Mouse (Mus musculus) neural tube, embryonic 12.5 days (tissue): Measurements from ENCODE around the gene Kcnj4. TPM values are rescaled to one million over a fixed set of nuclear protein-coding genes. Genes with fewer than 3 reads are reported as not detected.

ENCODE experiments used
- ATAC-seq: fragments of 200-750 bp; cut with Nextera tagmentation; 2 replicates; pipeline ENCODE4 v1.8.0; 2017; ENCODE audit warnings: low read depth, mild to moderate bottlenecking, moderate TSS enrichment, moderate library complexity; ENCODE audit not compliant: low FRiP score
- H3K27ac ChIP-seq: fragments of 300-500 bp; sonication (generic); 2 replicates; pipeline ENCODE4 v1.5.1; 2016
- H3K27me3 ChIP-seq: fragments of 300-500 bp; sonication (generic); replicated peaks from 2 replicates; pipeline ENCODE4 v1.6.1; 2016; ENCODE audit warnings: mild to moderate bottlenecking
- H3K36me3 ChIP-seq: fragments of 300-500 bp; sonication (generic); 2 replicates; pipeline ENCODE4 v1.6.1; 2016; ENCODE audit warnings: mild to moderate bottlenecking
- H3K4me1 ChIP-seq: fragments of 300-500 bp; sonication (generic); 2 replicates; pipeline ENCODE4 v1.6.1; 2016
- H3K4me2 ChIP-seq: fragments of 300-500 bp; sonication (generic); replicated peaks from 2 replicates; pipeline ENCODE4 v1.6.1; 2016; ENCODE audit warnings: mild to moderate bottlenecking
- H3K4me3 ChIP-seq: fragments of 300-500 bp; sonication (generic); 2 replicates; pipeline ENCODE4 v1.5.1; 2016
- H3K9ac ChIP-seq: fragments of 300-500 bp; sonication (generic); 2 replicates; pipeline ENCODE4 v1.6.1; 2016; ENCODE audit warnings: mild to moderate bottlenecking
- H3K9me3 ChIP-seq: fragments of 300-500 bp; sonication (generic); 2 replicates; pipeline ENCODE4 v1.6.1; 2016; ENCODE audit warnings: mild to moderate bottlenecking
- WGBS: fragments of 180-500 bp; shearing (Covaris S2); methylation state at CpG from one replicate; pipeline ENCODE4 v1.1.7; 2016; 5-methylcytosine and 5-hydroxymethylcytosine counted together
- polyA plus RNA-seq: library from polyadenylated mRNA; unstranded; fragments of >200 nt; fragmentation: Nextera tagmentation; extraction: Ambion mirVana; gene quantifications from 2 replicates; pipeline ENCODE4 v1.2.1, GENCODE M21; 2016

The Kcnj4 gene
- polyA plus RNA-seq: not detected in 2 replicates

- H3K4me1 ChIP-seq: peaks cover 22% of the 10 kb centered on the region
- peak within 1 kb of the TSS; percentile 52 for H3K4me3 ChIP-seq
- peak within 1 kb of the TSS; percentile 99 for H3K4me2 ChIP-seq
- no peak within 1 kb of the TSS for H3K27ac ChIP-seq
- H3K9ac ChIP-seq: peak within 1 kb of the TSS; percentile 64
- under 1% methylated on average over 60 of the region's 60 CpGs for WGBS
- no peak for ATAC-seq
- no peaks in the 10 kb centered on the region for H3K36me3 ChIP-seq
- H3K27me3 ChIP-seq: peaks cover 84% of the 10 kb centered on the region
- no peaks in the 10 kb centered on the region for H3K9me3 ChIP-seq
These were observed at the start of gene Kcnj4 for GRCm38 (mm10) chr15:79504707-79505452. TSS of gene Kcnj4 (minus strand) at chr15:79505241.

DNA sequence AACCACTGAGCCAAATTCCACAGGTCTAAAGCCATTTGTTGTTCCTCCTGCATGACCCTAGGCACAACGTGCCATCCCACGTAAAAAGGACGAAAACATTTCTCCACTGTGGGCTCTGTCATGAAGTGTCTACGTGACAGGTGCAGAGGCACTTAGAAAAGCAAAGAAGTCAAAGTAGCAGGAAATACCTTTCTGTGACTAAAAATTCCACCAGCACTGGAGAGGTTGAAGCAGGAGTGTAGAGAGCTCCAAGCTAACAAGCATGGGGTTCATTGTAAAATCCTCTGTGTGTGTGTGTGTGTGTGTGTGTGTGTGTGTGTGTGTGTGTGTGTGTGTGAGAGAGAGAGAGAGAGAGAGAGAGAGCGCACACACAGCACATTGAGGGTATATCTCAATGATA, 47.5 kb upstream of the Kcnj4 start:
- Histone ChIP-seq H3K4me1 (no peaks in the 10 kb centered on the region), H3K4me3 (no peak overlapping the region), H3K27ac (no peak overlapping the region), H3K4me2 (no peak overlapping the region), H3K9me3 (no peaks in the 10 kb centered on the region), H3K27me3 (no peaks in the 10 kb centered on the region), H3K36me3 (no peaks in the 10 kb centered on the region), H3K9ac (no peak overlapping the region)
- no peak for ATAC-seq
- 83% methylated on average over 5 of the region's 5 CpGs for WGBS

DNA sequence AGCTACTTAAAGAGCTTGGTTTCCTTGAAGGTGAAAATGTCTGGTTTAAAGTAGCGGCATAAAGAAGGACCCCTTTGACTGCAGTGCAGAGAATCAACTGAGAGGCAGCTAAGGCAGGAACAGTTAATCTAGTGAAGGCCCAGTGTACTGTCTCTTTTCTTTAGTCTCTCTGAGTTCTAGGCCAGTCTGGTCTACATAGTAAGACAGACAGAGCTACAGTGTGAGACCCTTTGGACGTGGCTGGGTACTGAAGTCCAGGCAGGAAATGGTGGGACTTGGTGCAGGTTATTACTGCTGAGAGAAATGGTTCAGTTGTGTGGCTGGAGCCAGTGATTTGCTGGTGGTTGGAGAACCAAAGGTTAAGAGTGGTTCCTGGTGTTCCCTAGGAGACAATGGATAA, 43.2 kb upstream of the Kcnj4 start:
- 96% methylated on average over 2 of the region's 2 CpGs for WGBS
- Histone ChIP-seq H3K4me2 (no peak overlapping the region), H3K9me3 (no peaks in the 10 kb centered on the region), H3K27me3 (no peaks in the 10 kb centered on the region), H3K9ac (no peak overlapping the region), H3K27ac (no peak overlapping the region), H3K36me3 (peaks cover 11% of the 10 kb centered on the region), H3K4me1 (peaks cover 21% of the 10 kb centered on the region), H3K4me3 (no peak overlapping the region)
- ATAC-seq: no peak

DNA sequence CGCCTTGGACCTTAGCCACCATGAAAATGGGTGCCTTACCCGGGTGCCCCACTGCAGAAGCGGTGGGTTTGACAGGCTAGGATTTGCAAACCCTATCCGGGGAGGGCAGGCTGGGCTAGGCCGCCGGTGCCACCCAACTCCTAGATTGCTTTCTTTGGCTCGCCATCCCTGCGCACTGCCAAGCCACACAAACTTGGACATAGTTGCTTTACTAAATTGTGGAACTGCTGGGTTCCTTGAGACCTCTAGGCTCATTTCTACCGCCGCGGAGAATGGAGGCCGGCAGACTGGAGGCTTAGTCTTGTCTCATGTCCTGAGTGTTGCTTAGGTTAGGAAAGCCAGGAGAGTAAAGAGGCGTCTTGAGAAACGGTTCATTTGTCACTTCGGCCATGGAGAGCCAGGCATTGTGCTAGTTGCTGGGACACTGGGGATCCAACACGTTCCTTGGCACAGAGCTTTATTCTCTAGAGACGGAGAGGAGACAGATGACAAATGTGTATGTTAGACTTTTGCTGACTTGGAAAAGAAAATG, 42.3 kb upstream of the Kcnj4 start:
- ATAC-seq: no peak
- WGBS: 79% methylated on average over 17 of the region's 17 CpGs
- peak overlapping the region; percentile 56; the same call in 1 of the 2 replicates for H3K9ac ChIP-seq

DNA sequence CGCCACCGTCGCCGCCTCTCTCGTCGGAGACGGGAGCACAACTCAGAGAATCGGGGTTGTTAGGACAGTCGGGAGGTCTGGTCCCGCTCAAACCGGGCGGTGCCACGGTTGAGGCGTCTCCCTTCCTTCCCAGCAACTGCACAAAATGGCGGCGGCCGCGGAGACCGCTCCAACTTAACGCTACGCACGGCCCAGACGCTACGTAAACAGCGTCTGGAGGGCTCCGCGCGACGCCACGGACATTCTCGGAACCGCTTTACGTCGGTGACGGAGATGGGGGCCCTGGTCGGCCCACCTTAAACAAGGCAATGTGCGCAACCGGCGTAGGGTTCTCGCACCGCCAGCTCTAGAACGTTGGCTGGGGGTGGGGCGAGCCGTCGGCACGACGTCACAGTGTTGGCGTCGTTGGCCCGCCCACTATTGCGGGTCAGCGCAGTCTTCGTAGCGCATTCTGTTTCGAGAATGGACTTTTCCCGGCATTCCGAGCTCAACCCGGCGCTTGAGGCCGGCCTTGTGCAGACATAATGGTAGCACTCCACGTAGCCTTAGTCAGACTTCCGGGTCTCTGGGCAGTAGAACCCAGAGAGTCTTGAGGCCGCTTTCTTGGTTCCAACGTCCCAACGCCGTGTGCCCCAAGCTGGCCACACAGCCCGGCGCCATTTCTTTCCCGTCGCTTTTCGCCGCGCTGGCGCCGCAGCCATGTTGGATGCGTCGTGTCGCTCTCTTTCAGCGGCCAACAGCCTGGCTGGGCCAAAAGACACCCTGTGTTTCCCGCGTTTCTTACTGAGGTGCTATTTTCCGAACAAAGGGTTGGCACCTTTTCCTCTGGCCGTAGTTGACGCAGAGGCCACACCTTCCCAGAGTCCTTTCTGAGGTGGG, 41.6 kb upstream of the Kcnj4 start, which contains the start of gene Ddx17:
Gene Ddx17 (minus strand): TSS at position 332 of the 879 bp plus-strand sequence.
- peak within 1 kb of the TSS; percentile 89 for H3K4me2 ChIP-seq
- no peaks in the 10 kb centered on the region for H3K27me3 ChIP-seq
- peaks cover 22% of the 10 kb centered on the region for H3K4me1 ChIP-seq
- peak; percentile 98 for ATAC-seq
- H3K4me3 ChIP-seq: peak within 1 kb of the TSS; percentile 87
- H3K9me3 ChIP-seq: no peaks in the 10 kb centered on the region
- H3K9ac ChIP-seq: peak within 1 kb of the TSS; percentile 94
- H3K36me3 ChIP-seq: peaks cover 27% of the 10 kb centered on the region
- 2% methylated on average over 84 of the region's 84 CpGs for WGBS
- H3K27ac ChIP-seq: peak within 1 kb of the TSS; percentile 96

More for the DNA sequence above, 42.3 kb upstream of the Kcnj4 start:
- H3K4me1 ChIP-seq: peaks cover 22% of the 10 kb centered on the region
- H3K36me3 ChIP-seq: peaks cover 20% of the 10 kb centered on the region
- peak overlapping the region; percentile 89 for H3K4me2 ChIP-seq
- peak overlapping the region; percentile 93 for H3K27ac ChIP-seq
- peak overlapping the region; percentile 87 for H3K4me3 ChIP-seq
- no peaks in the 10 kb centered on the region for H3K9me3 ChIP-seq
- no peaks in the 10 kb centered on the region for H3K27me3 ChIP-seq

- H3K36me3 ChIP-seq: peaks cover 34% of the 10 kb centered on the region
- under 1% methylated on average over 49 of the region's 52 CpGs for WGBS
- H3K9ac ChIP-seq: peak overlapping the region; percentile 94
- H3K27me3 ChIP-seq: no peaks in the 10 kb centered on the region
- H3K4me2 ChIP-seq: peak overlapping the region; percentile 89
- ATAC-seq: peak; percentile 83
- peak overlapping the region; percentile 96 for H3K27ac ChIP-seq
- H3K4me1 ChIP-seq: peaks cover 22% of the 10 kb centered on the region
- no peaks in the 10 kb centered on the region for H3K9me3 ChIP-seq
- H3K4me3 ChIP-seq: peak overlapping the region; percentile 87
These were observed 40.9 kb upstream of the Kcnj4 start for GRCm38 (mm10) chr15:79545921-79546399.

DNA sequence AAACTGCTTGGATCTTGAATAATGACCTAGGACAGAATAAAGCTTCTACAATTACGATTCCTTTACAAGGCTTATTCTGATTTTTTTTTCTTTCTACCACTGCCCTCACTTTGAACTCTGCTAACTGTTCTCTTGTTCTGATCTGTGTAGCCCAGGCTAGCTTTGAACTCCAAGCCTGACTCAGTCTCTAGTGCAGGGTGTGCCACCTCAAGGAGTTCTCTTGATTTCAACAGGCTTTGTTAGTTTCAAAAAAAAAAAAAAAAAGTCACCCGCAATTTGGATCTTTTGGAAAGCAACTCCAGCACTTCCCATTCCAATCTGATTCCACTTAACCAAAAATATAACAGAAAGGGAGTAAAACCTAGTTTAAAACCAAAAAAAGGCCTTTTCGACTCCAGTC, 40.5 kb upstream of the Kcnj4 start:
- H3K9me3 ChIP-seq: no peaks in the 10 kb centered on the region
- H3K27me3 ChIP-seq: no peaks in the 10 kb centered on the region
- peak overlapping the region; percentile 87 for H3K4me3 ChIP-seq
- H3K27ac ChIP-seq: peak overlapping the region; percentile 96; the same call in 1 of the 2 replicates
- H3K4me1 ChIP-seq: peaks cover 22% of the 10 kb centered on the region
- peak overlapping the region; percentile 89 for H3K4me2 ChIP-seq
- peak overlapping the region; percentile 94 for H3K9ac ChIP-seq
- ATAC-seq: no peak
- H3K36me3 ChIP-seq: peaks cover 39% of the 10 kb centered on the region
- WGBS: 8% methylated on average over 3 of the region's 3 CpGs

DNA sequence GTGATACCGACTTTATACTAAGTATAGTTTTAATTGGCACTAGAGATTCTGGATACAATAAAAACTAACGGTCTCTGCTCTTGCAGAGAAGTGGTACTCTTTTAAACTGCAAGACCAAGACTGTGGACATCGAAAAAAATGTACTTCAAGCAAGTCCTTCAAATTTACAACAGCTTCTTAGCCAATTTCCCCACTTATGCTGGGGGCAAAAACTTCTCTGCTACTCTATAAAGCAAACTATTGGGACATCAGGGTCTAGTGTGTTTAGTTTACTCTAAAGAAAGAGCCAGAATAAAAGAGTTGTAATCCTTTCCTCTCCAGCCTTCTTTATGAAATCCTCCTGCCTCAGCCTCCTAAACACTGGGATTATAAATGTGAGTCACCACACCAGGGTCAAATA, 38.9 kb upstream of the Kcnj4 start:
- WGBS: 95% methylated on average over 3 of the region's 3 CpGs
- peaks cover 54% of the 10 kb centered on the region for H3K36me3 ChIP-seq

GRCm38 (mm10) chr15:79533796-79534195, 28.8 kb upstream of the Kcnj4 start:
- Histone ChIP-seq H3K4me2 (no peak overlapping the region), H3K27me3 (no peaks in the 10 kb centered on the region), H3K4me1 (no peaks in the 10 kb centered on the region), H3K9ac (no peak overlapping the region), H3K4me3 (no peak overlapping the region), H3K27ac (no peak overlapping the region), H3K9me3 (no peaks in the 10 kb centered on the region), H3K36me3 (peaks cover 97% of the 10 kb centered on the region)
- ATAC-seq: no peak
- 91% methylated on average over 3 of the region's 3 CpGs for WGBS

More for the DNA sequence above, 38.9 kb upstream of the Kcnj4 start:
- no peak overlapping the region for H3K9ac ChIP-seq
- no peak overlapping the region for H3K27ac ChIP-seq
- ATAC-seq: no peak
- H3K4me1 ChIP-seq: peaks cover 22% of the 10 kb centered on the region
- H3K9me3 ChIP-seq: no peaks in the 10 kb centered on the region
- peak overlapping the region; percentile 89 for H3K4me2 ChIP-seq
- no peaks in the 10 kb centered on the region for H3K27me3 ChIP-seq
- H3K4me3 ChIP-seq: no peak overlapping the region

GRCm38 (mm10) chr15:79529935-79530334, 24.9 kb upstream of the Kcnj4 start:
- WGBS: 80% methylated on average over 7 of the region's 7 CpGs
- H3K27ac ChIP-seq: no peak overlapping the region
- H3K27me3 ChIP-seq: no peaks in the 10 kb centered on the region
- no peak overlapping the region for H3K4me3 ChIP-seq
- no peaks in the 10 kb centered on the region for H3K9me3 ChIP-seq
- H3K36me3 ChIP-seq: peaks cover 81% of the 10 kb centered on the region
- no peak overlapping the region for H3K4me2 ChIP-seq
- no peak overlapping the region for H3K9ac ChIP-seq
- H3K4me1 ChIP-seq: no peaks in the 10 kb centered on the region
- ATAC-seq: no peak

DNA sequence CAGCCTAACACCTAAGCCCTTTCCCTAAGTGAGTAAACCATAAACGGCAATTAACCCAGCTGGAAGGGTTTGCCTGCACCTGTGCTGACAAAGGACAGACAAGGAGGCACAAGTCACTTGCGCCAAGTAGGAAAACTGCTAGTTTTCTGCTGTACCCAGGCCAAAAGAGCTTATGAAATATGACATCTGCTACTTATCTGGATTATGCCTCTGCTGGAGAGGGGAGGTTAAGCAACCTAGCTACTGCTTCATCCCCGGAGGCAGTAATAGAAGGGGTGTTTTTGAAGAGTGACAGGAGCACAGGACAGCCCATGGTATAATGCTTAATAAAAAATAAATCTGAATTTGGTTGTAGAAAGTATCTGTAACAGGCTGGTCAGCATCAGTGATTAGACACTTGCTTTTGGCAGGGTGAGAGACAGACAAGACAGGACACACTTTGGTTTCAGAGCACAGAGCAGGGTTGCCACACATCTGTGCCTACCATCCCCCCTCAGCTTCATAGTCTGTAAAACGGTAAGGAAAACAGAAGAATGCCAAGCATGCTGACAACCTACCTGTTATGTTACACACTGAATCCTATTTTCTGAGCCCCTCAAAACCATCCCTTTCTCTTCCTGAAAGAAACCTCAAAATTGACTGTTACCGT, 23.1 kb upstream of the Kcnj4 start:
- Histone ChIP-seq H3K4me3 (no peak overlapping the region), H3K4me1 (no peaks in the 10 kb centered on the region), H3K27me3 (no peaks in the 10 kb centered on the region), H3K36me3 (peaks cover 63% of the 10 kb centered on the region), H3K4me2 (no peak overlapping the region), H3K27ac (no peak overlapping the region), H3K9ac (no peak overlapping the region), H3K9me3 (no peaks in the 10 kb centered on the region)
- ATAC-seq: no peak
- WGBS: 87% methylated on average over 5 of the region's 5 CpGs
